Mouse (Mus musculus) adrenal gland, postnatal 10 days (tissue): ENCODE data around the gene Stard7. TPM values are rescaled to one million over a fixed set of nuclear protein-coding genes. Genes with fewer than 3 reads are reported as not detected.
"Not testable (repeated sequence)": the region's sequence is repeated elsewhere in the genome, so short reads cannot be mapped to it uniquely, and the experiment has no call there.

ENCODE experiments used
- DNase-seq: peaks from one replicate; pipeline ENCODE4 v3.0.0; 2021; ENCODE audit warnings: mixed read lengths
- long read RNA-seq, 2 experiments: library from polyadenylated mRNA; stranded (forward); transcript quantifications; one replicate each; pipeline ENCODE4 v2.0.0; 2021
- total RNA-seq, 2 experiments: library from RNA; stranded (reverse); gene quantifications; 2 replicates each; pipeline ENCODE4 v1.2.3; 2021

Stard7 gene
- 100 to 1,000 TPM; 143 to 175 TPM for total RNA-seq
- long read RNA-seq, experiment 1, transcript Stard7-202 (8 exons, 3,116 nt) = major isoform, 226 of 283 reads
- long read RNA-seq, experiment 1, partial matches to known transcripts = 41 of 283 reads
- long read RNA-seq, experiment 1, other reads (novel, unspliced or antisense) = 16 of 283 reads
- long read RNA-seq, experiment 2, transcript Stard7-202 (8 exons, 3,116 nt) = major isoform, 190 of 207 reads
- long read RNA-seq, experiment 2, partial matches to known transcripts = 4 of 207 reads
- long read RNA-seq, experiment 2, other reads (novel, unspliced or antisense) = 12 of 207 reads

DNA sequence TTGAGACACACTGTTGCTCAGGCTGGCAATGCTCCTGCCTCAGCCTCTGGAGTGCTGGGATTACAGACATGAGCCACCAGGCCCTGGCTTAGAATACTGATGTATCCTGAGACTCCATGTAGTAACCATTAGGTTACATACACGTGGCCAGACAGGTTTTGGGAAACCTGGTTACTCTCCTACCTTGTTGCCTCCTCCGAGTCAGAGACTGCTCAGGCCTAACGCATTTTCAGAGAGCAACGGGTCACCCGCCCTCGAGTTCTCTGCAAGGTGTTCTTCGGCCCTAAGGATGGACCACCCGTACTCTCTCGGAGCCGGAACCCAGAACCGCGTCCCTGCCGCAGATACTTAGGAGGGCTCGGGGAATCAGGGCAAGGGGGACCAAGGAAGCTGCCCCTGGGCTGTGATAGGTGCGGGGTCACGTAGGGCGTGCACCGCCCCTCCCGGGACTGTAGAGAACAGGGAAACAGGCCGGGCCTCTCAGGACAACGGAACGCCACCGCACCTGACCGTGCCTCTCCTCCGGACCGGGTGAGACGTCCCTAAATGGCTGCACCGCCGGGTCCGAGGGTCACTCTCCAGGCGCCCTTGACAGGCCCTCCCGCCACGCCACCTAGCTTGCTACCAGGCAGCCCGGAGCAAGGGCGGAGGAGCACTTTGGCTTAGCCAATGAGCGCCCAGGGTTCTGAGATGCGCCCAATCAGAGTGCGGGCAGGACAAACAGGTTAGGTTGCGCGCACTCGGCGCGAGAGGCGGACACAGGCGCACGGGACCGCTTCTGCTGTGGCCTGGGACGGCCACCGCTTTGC is at the start of gene Stard7:
Gene Stard7 (plus strand): TSS at position 728 of the 809 bp plus-strand sequence.
- DNase-seq = peak; percentile 98

DNA sequence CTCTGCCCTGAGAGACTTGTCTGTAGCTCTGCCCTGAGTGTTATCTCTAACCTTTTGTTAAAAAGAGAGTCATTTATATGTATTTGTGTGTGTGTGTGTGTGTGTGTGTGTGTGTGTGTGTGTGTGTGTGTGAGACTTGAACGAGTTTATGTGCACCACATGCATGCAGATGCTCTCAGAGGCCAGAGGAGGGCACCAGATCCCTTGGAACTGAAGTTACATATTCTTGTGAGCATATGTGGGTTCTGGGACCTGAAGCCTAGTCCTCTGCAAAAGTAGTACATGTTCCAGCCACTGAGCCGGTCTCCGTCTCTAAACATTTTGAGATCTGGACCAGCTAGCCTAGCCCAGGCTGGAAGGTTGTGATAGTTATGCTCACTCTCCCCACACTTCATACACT is 44.8 kb upstream of the Stard7 start:
- no peak for DNase-seq

DNA sequence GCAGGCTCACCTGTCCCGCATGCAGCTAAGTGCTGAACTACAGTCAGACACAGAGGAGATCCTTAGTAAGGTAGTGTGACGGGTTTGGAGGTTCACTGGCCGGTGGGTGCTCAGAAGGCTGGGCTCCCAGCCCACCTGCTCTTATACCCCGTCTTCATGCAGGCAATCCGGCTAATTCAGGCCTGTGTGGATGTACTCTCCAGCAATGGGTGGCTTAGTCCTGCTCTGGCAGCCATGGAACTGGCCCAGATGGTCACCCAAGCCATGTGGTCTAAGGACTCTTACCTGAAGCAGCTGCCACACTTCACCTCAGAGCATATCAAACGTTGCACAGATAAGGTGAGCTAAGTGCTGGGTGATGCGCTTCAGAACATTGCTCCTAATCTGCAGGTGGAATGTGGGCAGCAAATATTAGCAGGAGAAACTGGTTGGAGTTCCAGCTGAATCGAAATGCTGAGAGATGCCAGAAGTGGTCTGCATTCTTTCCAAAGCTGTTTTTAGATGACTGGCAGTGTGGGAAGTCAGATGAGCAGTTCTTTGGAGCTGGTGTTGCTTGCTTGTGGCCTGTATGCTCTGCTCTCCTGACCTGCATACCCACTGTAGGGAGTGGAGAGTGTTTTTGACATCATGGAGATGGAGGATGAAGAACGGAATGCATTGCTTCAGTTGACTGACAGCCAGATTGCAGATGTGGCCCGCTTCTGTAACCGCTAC is 32.0 kb upstream of the Stard7 start:
- no peak for DNase-seq

DNA sequence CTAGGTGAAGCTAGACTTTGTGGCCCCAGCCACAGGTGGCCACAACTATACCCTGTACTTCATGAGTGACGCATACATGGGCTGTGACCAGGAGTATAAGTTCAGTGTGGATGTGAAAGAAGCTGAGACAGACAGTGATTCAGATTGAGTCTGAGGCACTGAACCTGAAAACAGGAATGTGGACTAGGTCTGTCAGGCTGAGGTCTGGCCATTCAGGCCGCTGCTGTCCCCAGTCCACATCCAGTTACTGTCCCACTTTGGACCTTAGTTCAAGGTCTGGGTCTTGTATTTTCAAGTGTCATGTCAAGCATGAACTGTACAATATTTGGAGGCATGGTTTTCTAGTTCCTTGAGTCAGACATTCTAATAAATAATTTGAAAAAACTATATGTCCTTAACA is 30.0 kb upstream of the Stard7 start:
- DNase-seq = no peak

DNA sequence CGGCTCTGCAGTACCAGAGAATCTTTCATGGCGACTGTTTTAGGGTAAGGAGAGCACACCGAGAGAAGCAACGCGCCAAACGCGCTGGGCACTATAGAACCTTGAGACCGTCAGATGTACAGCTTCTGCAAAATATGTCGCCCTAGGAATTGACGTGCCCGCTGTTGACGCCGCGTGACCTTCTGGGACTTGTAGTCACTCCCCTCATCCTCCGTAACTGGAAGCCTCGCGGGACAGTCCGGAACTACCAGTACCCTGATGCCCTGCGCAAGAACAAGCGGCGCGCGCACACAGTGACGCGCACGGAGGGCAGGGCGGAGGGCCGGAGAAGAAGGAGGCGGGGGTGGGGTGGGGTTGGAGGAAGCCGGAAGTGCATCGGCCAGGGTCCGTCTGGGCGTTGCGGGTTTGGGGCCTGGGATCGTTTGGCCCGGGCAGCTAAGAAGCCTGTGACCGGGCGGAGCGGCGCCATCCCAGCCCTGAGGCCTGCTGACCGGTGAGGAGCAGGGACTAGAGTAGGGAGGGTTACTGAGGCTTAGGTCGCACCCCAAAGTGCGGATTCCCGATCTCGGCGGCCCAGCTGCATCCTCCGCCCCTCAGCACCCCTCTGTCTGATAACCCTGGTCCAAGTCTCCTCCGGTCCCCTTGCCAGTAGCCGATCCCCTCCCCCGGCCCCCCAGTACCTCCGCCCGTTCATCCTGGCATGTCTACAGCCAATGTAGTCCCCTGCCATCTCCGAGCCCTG is 22.3 kb upstream of the Stard7 start, which contains the start of the genes Ciao1 and Tmem127:
Gene Ciao1 (minus strand): TSS at position 225 of the 742 bp plus-strand sequence.
Gene Tmem127 (plus strand): TSS at position 317 of the 742 bp plus-strand sequence.
- peak; percentile 98 for DNase-seq

DNA sequence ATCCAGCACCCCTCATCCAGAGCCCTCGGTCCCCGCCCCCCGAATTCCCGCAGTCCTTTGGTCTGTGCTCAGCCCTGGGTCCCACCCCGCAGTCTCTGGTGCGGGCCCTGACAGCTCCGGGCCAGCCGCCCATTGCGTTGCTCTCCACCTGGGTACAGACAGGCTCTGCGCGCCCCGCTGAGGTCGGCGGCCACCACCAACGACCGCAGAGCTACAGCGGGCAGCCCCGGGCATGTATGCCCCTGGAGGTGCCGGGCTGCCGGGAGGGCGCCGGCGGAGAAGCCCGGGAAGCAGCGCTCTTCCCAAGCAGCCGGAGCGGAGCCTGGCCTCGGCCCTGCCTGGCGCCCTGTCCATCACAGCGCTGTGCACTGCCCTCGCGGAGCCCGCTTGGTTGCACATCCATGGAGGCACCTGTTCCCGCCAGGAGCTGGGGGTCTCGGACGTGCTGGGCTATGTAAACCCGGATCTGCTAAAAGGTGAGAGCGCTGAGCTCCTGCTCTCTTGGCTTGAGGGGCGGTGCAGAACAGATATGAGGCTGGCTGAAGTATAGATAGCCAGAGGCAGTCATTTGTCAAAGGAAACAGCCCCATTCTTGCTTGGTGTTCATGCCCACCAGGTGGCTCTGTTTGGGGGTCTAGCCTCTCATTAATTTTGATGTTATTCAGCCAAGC is 21.5 kb upstream of the Stard7 start:
- peak; percentile 61 for DNase-seq

DNA sequence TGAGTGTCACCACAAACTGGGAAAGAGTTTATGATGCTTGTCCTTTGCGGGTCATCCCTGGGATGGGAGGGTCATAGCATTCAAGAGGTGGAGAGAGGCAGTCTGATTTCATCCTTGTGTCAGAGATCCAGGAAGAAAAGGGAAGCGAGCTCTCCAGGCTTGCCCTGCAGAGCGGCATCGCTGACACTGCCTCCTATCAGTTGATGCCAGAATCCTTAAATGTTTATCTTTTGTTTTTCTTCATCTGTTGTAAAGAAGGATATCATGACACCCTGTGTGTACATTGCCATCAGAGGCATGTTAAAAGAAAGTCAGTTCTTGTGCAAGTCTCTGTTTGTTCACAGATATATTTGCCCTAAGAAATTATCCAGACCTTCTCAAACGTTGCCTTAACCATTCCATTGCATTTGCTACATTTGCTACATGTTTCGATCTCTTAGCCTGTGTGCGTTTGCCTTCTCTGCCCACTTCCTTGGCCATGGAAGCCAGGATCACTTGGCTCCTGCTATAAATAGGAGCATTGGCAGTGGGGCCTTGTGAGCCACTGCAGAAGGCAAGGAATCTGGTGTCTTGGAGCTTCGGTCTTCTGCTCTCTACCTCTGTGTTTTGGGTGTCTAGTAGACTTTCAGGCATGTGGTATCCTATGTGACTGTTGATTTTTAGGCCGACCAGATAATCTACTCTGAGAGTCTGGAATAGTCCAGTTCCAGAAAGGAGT is 19.6 kb upstream of the Stard7 start:
- DNase-seq = no peak

DNA sequence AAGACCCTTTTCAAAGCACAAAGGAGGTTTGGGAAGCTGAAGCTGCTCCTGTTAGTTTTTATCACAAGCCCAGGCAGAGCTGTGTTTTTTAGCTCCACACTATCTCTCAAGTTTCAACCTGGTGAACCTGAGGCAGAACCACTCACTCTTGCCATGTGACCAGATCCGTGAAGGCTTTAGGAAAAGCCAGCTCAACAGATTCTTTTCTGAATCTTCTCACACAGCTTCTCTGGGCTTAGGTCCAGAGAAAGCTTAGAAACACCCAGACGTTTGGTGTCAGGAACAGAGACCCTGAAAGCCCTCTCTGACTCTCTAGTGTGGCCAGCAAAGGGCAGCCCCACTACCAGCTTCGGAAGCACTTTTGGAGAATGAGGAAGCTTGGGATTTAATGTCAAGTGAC is 18.6 kb upstream of the Stard7 start:
- no peak for DNase-seq

DNA sequence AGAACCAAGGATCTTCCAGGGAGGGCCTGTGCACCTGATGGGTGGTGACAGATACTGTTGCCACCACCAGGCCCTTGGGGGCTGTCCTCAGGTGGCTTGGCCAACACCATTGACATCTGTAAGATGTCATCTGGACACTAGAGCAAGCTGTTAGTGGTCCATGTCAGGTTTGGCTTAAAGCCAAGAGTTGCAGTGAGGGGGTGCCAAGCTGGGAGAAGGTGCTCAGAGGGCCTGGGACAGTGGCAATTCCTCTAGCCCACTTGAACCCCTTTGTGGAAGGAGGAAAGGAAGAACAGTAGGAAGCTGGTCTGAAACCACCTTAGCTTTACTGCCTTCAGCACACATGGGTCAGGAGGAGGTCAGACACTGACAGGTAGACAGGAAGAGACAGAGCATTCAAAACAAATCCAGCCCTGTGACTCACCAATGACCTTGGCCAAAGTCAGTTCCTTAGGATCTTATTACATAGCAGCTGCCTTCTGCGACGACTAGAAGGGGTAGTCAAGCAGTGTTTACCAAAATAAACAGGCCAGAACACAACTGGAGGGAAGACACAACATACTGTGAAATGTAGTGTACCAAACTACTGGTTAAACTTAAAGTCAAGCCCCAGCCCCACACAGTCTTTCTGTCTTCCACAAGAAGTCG is 18.0 kb upstream of the Stard7 start:
- DNase-seq = peak; percentile 46

DNA sequence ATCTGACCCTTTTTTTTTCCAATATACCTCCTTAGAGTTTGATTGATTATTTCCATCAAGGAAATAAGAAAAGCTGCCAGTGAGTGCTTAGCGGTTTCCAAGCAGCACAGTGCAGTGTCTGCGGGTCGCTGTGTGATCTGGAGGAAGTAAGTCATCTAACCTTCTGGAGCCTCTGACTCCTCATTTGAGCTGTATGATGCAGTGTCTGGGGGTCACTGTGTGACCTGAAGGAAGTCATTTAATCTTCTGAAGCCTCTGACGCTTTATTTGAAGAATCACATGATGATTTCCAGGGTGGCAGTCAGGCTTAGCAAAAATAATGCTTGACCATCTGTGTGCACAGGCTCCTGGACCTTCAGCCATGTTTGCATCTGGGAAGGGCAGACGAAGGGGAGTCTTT is 17.2 kb upstream of the Stard7 start:
- no peak for DNase-seq

DNA sequence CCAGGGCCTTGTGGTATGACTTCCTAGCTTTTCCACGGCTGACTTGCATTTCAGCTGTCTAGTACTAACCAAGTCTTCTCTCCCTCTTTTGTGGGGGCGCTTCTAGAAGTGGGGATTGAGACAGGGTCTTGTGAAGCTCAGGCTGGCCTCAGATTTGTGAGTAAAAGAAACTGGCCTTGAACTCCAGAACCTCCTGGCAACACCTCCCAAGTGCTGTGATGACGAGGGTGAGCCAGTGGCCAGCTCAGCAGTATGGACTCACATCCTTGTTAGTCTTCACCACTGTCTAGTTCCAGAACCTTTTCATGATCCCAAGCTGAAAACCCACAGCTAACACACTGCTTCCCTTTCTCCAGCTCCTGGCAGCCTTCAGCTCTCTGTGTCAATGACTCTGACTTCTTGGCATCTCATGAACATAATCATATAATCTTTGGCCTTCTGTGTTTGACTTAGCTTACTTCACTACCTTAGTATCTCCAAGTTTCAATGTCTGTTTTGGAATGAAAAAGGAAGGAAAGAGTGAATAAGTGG is 15.3 kb upstream of the Stard7 start:
- DNase-seq = no peak

DNA sequence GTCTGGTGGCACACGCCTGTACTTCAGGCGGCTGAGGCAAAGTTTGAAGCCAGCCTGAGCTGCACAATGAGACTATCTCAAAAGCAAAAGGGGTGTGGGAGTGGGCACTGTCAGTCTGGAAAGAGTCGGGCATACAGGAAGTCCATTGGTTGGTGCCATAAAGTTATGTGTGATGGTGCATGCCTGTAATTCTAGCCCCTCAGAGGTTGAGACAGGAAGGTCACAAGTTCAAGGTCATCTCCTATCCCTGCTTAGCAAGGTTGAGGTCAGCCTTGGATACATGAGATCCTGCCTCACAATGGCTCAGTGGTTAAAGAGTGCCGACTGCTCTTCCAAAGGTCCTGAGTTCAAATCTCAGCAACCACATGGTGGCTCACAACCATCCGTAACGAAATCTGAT is 14.7 kb upstream of the Stard7 start:
- DNase-seq = no peak

DNA sequence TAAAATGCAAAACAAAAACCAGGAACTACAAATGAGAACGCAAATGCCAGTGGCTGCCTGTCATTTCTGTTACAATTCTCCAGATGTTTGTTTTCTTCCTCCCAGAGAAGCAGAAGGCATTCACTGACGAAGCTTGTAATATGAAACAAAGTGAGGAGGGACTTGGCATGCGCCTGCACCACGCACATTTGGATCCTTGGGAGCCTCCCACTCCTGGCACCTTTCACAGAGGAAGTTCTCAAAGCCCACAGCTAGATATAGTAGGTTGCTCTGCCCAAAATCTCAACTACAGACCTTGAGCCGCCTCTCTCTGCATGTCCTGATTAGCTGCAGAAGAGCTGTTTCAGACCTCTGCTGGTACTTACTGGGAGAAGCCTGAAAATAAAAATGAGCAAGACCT is 10.7 kb upstream of the Stard7 start:
- DNase-seq = no peak

DNA sequence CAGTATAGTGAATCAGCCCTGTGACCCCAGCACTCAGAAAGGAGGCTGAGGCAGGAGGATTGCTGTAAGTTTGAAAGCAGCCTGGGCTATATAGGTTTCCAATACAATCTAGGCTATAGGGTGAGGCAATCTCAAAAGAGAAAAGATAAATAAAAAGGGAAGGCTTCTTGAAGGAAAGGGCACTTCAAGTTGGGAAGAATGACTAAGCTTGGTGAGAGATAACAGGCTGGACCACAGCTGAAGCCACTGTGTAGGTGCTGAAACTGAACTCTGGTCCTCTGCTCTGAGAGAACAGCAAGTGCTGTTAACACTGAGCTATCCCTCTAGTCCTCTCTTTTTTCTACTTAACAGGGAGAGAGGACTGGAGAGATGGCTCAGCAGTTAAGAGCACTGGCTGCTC is 7.5 kb upstream of the Stard7 start:
- no peak for DNase-seq

DNA sequence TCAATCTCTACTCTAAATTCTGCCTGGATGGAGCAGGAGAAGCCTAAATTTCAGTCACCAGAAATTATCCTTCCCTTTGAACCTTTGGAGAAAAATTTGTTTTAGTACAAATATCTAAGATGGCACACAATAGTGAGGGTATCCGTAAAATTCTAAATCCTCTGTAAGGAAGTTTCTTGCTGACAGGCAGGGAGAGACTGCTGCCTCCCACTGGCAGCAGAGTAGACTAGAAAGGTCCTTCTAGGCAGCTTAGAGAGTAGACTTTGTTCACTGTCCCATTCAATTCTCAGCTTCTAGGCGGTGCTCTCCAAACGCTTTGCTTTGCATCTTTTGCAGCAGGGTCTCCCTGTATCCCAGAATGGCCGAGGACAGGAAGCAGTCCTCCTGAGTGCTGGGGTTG is 2.2 kb upstream of the Stard7 start:
- DNase-seq = no peak

DNA sequence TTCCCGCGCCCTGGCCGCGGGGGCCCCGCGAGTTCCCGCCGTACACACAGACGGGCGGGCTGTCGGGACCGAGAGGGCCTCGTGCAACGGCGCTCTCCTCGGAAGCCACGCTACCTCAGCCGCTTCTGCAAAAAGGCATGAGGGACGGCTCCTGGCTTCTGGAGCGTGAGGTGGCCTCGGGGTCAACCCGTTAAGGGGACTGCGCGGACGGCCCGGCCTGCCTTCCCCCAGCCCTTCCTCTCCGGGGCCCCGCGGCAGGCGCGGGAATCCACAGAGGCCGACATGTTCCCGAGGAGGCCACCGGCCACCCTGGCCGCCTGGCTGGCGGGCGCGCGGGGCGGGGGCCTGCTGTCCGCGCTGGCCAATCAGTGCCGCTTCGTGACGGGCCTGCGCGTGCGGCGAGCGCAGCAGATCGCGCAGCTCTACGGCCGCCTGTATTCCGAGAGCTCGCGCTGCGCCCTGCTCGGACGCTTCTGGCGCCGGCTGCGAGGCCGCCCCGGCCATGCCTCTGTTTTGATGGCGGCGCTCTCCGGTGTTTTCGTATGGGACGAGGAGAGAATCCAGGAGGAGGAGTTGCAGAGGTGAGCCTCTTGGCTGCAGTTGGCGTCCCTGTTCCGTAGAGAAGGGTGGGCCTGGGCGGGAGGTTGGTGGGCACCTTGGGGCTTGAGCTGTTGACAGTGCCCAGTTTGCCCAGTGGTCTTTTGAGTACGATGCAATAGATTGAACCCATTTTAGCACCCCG is 453 bp downstream of the Stard7 start:
- peak; percentile 94 for DNase-seq

DNA sequence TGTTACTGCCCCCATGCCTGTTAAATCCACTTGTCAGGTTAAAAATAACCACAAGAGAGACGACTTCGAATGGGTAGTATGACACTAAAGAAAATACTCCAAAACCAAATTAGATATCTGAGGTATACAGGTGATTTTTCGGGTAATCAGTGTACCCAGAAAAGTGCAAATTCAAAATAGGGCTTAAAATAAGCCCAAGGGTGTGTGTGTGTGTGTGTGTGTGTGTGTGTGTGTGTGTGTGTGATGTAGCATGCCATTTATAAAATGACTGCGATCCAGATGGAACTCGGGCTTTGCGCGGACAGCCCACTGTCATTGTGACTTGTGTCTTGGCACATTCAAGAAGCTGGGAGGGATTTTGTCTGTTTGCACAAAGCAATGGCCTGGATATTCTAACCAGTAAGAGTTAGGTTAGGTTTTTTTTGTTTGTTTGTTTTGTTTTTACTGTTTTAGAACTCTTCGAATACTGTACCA is 1.1 kb downstream of the Stard7 start:
- DNase-seq = peak; percentile 60

DNA sequence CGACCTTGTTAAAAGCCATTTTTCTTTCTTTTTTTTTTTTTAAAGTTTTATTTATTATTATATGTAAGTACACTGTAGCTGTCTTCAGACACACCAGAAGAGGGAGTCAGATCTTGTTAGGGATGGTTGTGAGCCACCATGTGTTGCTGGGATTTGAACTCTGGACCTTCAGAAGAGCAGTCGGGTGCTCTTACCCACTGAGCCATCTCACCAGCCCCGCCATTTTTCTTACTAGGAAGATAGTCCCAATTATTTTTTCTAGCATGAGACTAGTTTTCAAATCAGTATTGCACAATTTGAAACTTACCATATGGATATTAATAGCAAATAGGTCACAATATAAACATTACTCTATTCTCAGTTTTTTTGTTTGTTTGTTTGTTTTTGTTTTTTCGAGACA is 2.0 kb downstream of the Stard7 start:
- not testable (repeated sequence) for DNase-seq

DNA sequence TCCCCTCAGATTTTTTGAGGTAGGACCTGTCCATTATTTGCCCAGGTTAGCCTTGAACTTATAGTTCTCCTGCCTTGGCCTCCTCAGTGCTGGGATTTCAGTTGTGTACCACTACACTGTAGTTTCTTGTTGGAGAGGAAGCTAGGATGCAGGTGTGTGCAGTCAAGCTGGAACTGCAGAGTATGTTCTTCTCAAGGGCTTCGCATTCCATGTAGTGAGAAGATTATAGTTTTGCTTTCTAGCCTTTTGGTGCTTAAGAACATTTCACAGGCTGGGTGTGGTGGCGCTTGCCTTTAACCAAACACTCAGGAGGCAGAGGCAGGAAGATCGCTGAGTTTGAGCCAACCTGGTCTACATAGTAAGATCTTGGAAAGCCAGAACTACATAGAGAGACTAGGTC is 2.8 kb downstream of the Stard7 start:
- no peak for DNase-seq
